Mouse (Mus musculus) gastrocnemius, adult 8-10 months (tissue): Measurements from ENCODE around the gene Ganab. TPM values are rescaled to one million over a fixed set of nuclear protein-coding genes. Genes with fewer than 3 reads are reported as not detected.
"Not testable (repeated sequence)": the region's sequence is repeated elsewhere in the genome, so short reads cannot be mapped to it uniquely, and the experiment has no call there.

Source experiments
- DNase-seq, 2 experiments: peaks; one replicate each; pipeline ENCODE4 v3.0.0; 2022; ENCODE audit warnings: low spot score in 2 of 2
- total RNA-seq, 4 experiments: library from RNA; stranded (reverse); gene quantifications; 2 replicates each; pipeline ENCODE4 v1.2.4; 2022

Ganab gene
- total RNA-seq, 4 experiments from 2014 or later, result 15.2 to 20.1 (median 18.9) TPM

- peak; percentile 86 to 91 for DNase-seq
These were observed 9.1 kb upstream of the Ganab start, which contains the start of the genes 1810009A15Rik and Gm49416 for GRCm38 (mm10) chr19:8888511-8889385. Gene 1810009A15Rik, plus strand, starts transcription at chr19:8888853. Gene Gm49416, plus strand, starts transcription at chr19:8888926.

- peak; percentile 66 to 70 for DNase-seq
These were observed 4.8 kb upstream of the Ganab start, which contains the start of gene Ints5 for GRCm38 (mm10) chr19:8892829-8893766. Gene Ints5, plus strand, starts transcription at chr19:8893005.

GRCm38 (mm10) chr19:8895397-8895960, 2.4 kb upstream of the Ganab start:
- DNase-seq, result no peak

GRCm38 (mm10) chr19:8896231-8896630, 1.6 kb upstream of the Ganab start:
- not testable (repeated sequence) for DNase-seq

GRCm38 (mm10) chr19:8897211-8897864, 533 bp upstream of the Ganab start:
- not testable (repeated sequence) for DNase-seq

- no peak for DNase-seq
These were observed 705 bp downstream of the Ganab start for GRCm38 (mm10) chr19:8898576-8898975.

GRCm38 (mm10) chr19:8899079-8899478, 1.2 kb downstream of the Ganab start:
- DNase-seq, result no peak

- DNase-seq, result no peak
These were observed 5.5 kb downstream of the Ganab start for GRCm38 (mm10) chr19:8903412-8903811.

GRCm38 (mm10) chr19:8908531-8908930, 10.7 kb downstream of the Ganab start:
- DNase-seq, result no peak

GRCm38 (mm10) chr19:8911810-8912209, 13.9 kb downstream of the Ganab start:
- no peak for DNase-seq

GRCm38 (mm10) chr19:8914212-8914611, 16.3 kb downstream of the Ganab start:
- DNase-seq, result no peak

- no peak for DNase-seq
These were observed 21.1 kb downstream of the Ganab start for GRCm38 (mm10) chr19:8919000-8919399.

GRCm38 (mm10) chr19:8919684-8920072, 21.8 kb downstream of the Ganab start:
- no peak for DNase-seq

- DNase-seq, result peak; percentile 95
These were observed 22.3 kb downstream of the Ganab start, which contains the start of gene B3gat3 for GRCm38 (mm10) chr19:8920073-8920736. Gene B3gat3, plus strand, starts transcription at chr19:8920374.

GRCm38 (mm10) chr19:8920836-8921291, 23.0 kb downstream of the Ganab start:
- DNase-seq, result no peak

GRCm38 (mm10) chr19:8921741-8922140, 23.9 kb downstream of the Ganab start:
- DNase-seq, result no peak

- no peak for DNase-seq
These were observed 28.9 kb downstream of the Ganab start for GRCm38 (mm10) chr19:8926766-8927165.

- no peak for DNase-seq
These were observed 30.1 kb downstream of the Ganab start for GRCm38 (mm10) chr19:8927891-8928525.

GRCm38 (mm10) chr19:8928689-8929223, 30.9 kb downstream of the Ganab start:
- DNase-seq, result peak in 1 of 2 experiments; percentile 14
